Mouse (Mus musculus) large intestine, adult 2 months (tissue): Measurements from ENCODE around the gene Ndufb6. TPM values are rescaled to one million over a fixed set of nuclear protein-coding genes. Genes with fewer than 3 reads are reported as not detected.

Experiments used
- DNase-seq: peaks from one replicate; pipeline ENCODE4 v3.0.0-alpha.2; 2012; ENCODE audit warnings: low read depth, low spot score
- WGBS: fragments of 180-500 bp; shearing (Covaris S2); methylation state at CpG from one replicate; pipeline ENCODE4 v1.1.7; 2018; 5-methylcytosine and 5-hydroxymethylcytosine counted together
- polyA plus RNA-seq: library from polyadenylated mRNA; depleted of rRNA; stranded (reverse); fragments of >200 nt; gene quantifications from 2 replicates; pipeline ENCODE4 v1.2.3, GENCODE M21; 2012; rRNA removed

Gene Ndufb6
- polyA plus RNA-seq, 1 experiment, result 94.9 TPM

DNA sequence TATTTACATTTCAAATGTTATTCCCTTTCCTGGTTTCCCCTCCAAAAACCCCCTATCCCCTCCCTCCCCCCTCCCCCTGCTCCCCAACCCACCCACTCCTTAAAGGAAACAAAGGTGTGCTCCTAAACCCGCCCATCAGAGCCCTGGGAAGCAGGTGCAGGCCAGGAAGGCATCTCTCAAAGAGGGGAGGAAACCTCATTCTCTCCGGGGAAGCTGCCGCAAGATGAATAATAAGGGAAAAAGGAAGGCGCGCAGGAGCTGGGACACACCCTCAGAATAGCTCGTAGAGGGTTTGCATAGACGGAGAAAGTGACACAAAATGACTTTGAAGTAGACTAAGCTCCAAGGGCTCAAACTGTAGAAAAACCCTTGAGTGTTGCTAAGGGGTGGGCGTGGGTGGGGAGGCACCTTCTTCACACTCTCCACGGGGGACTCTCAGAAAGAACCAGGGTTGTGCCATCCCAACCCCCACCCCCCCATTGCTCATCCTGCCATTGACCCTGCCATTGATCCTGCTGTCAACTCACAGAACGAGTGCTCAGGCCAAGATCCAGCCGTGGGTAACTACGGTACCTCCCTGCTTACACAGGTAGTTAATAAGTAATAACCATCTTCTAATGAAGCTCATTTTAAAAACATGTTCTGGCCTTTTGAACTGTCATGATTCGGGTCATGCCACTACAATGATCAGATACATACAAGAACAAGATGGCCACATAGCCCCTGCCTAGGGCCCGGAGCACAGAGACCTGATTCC, 58.0 kb downstream of the Ndufb6 start:
- 34% methylated on average over 14 of the region's 14 CpGs for WGBS
- no peak for DNase-seq

Other genes with a start within 250 kb of the Ndufb6 start
- gene Aco1, start 136.3 kb downstream of the Ndufb6 start, polyA plus RNA-seq, result 47.3 and 80.3 TPM in 2 replicates
- 13.5 and 23.6 TPM in 2 replicates for gene Ddx58, start 39.6 kb downstream of the Ndufb6 start, polyA plus RNA-seq
- gene Smim27, start 9.8 kb downstream of the Ndufb6 start, polyA plus RNA-seq, result 9.0 and 10.6 TPM in 2 replicates
- 2.8 and 4.2 TPM in 2 replicates for gene Topors, start 9.6 kb downstream of the Ndufb6 start, polyA plus RNA-seq
- 0.04 and 0.05 TPM in 2 replicates for gene Tmem215, start 192.8 kb upstream of the Ndufb6 start, polyA plus RNA-seq